Mouse (Mus musculus): ENCODE measurements around the gene Zfp169. TPM values are rescaled to one million over a fixed set of nuclear protein-coding genes. Genes with fewer than 3 reads are reported as not detected.

Zfp169 gene
- polyA plus RNA-seq (2015; fragmentation: Nextera tagmentation; extraction: Ambion mirVana) = 4.8 TPM in 2 replicates

GRCm38 (mm10) chr13:48513003-48513929 lies at the start of gene Zfp169, which contains the start of gene A830005F24Rik:
Gene Zfp169, minus strand, starts transcription at chr13:48513451.
Gene A830005F24Rik, plus strand, starts transcription at chr13:48513570.
- H3K9ac ChIP-seq = peak within 1 kb of the TSS; percentile 63
- ATAC-seq (ENCODE audit: insufficient number of reproducible peaks, low FRiP score, low TSS enrichment, low read depth) = peak; percentile 98
- H3K4me3 ChIP-seq = peak within 1 kb of the TSS; percentile 67
- H3K36me3 ChIP-seq = no peaks in the 10 kb centered on the region
- peaks cover 7% of the 10 kb centered on the region for H3K4me1 ChIP-seq
- H3K27me3 ChIP-seq = no peaks in the 10 kb centered on the region
- peak within 1 kb of the TSS; percentile 86 for H3K4me2 ChIP-seq
- H3K9me3 ChIP-seq = no peaks in the 10 kb centered on the region
- 0 out of 2 replicates have a peak within 1 kb of the TSS, but pooled peaks have one; percentile 33 for H3K27ac ChIP-seq
- 1% methylated on average over 34 of the region's 34 CpGs for WGBS

GRCm38 (mm10) chr13:48562336-48562735 lies 49.1 kb upstream of the Zfp169 start:
- no peak overlapping the region for H3K4me3 ChIP-seq
- WGBS = 77% methylated on average over 5 of the region's 5 CpGs
- H3K4me1 ChIP-seq = peaks cover 13% of the 10 kb centered on the region
- no peaks in the 10 kb centered on the region for H3K36me3 ChIP-seq
- no peak overlapping the region for H3K27ac ChIP-seq
- no peak overlapping the region for H3K4me2 ChIP-seq
- no peaks in the 10 kb centered on the region for H3K27me3 ChIP-seq
- no peak overlapping the region for H3K9ac ChIP-seq
- H3K9me3 ChIP-seq = no peaks in the 10 kb centered on the region
- ATAC-seq (ENCODE audit: insufficient number of reproducible peaks, low FRiP score, low TSS enrichment, low read depth) = no peak

DNA sequence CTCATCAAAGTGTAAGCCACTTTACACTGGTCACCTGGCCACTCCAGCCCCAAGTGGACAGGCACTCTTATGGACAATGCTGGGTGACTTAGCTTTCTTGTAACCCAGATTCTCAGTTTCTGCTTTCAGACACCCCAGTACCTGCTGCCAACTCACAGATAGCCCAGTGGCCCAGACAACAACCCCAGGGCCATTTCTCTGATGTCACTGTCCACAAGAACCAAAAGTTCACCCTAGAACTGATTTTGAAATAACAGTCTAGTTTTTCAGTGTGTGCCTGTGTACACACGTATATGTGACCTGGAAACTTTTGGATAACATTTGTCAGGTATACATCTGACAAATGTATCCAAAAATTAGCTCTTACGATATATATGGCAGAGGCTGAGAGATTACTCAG lies 48.2 kb upstream of the Zfp169 start:
- H3K27me3 ChIP-seq = no peaks in the 10 kb centered on the region
- H3K9ac ChIP-seq = no peak overlapping the region
- H3K36me3 ChIP-seq = no peaks in the 10 kb centered on the region
- H3K4me2 ChIP-seq = no peak overlapping the region
- 88% methylated on average over 2 of the region's 2 CpGs for WGBS
- no peak overlapping the region for H3K27ac ChIP-seq
- H3K4me1 ChIP-seq = peaks cover 11% of the 10 kb centered on the region
- no peaks in the 10 kb centered on the region for H3K9me3 ChIP-seq
- no peak for ATAC-seq (ENCODE audit: insufficient number of reproducible peaks, low FRiP score, low TSS enrichment, low read depth)
- no peak overlapping the region for H3K4me3 ChIP-seq

DNA sequence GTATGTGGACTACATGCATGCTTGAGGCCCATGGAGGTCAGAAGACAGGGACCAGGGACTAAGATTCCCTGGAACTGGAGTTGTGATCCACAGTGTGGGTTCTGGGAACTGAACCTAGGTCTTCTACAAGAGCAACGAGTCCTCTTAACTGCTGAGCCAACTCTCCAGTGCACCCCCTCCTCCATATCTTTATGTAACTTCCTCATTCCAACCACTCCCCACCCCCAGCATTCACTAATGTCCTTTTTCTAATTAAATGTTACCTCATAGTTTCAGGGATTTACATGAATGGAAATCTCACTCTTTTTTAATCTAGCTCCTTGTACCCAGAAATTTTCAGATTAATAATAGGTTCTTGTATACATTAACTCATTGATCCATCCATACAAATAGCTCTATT lies 42.7 kb upstream of the Zfp169 start:
- Histone ChIP-seq H3K4me2 (no peak overlapping the region), H3K4me1 (peaks cover 16% of the 10 kb centered on the region), H3K27me3 (no peaks in the 10 kb centered on the region), H3K4me3 (no peak overlapping the region), H3K9ac (no peak overlapping the region), H3K36me3 (no peaks in the 10 kb centered on the region), H3K27ac (no peak overlapping the region), H3K9me3 (no peaks in the 10 kb centered on the region)
- ATAC-seq (ENCODE audit: insufficient number of reproducible peaks, low FRiP score, low TSS enrichment, low read depth) = no peak
- 80% methylated on average over 1 of the region's 1 CpGs for WGBS

GRCm38 (mm10) chr13:48554552-48554951 lies 41.3 kb upstream of the Zfp169 start:
- no peak overlapping the region for H3K27ac ChIP-seq
- WGBS = 86% methylated on average over 1 of the region's 1 CpGs
- no peak overlapping the region for H3K9ac ChIP-seq
- ATAC-seq (ENCODE audit: insufficient number of reproducible peaks, low FRiP score, low TSS enrichment, low read depth) = no peak
- no peaks in the 10 kb centered on the region for H3K27me3 ChIP-seq
- H3K4me3 ChIP-seq = no peak overlapping the region
- peaks cover 16% of the 10 kb centered on the region for H3K4me1 ChIP-seq
- no peaks in the 10 kb centered on the region for H3K36me3 ChIP-seq
- no peaks in the 10 kb centered on the region for H3K9me3 ChIP-seq
- H3K4me2 ChIP-seq = no peak overlapping the region

DNA sequence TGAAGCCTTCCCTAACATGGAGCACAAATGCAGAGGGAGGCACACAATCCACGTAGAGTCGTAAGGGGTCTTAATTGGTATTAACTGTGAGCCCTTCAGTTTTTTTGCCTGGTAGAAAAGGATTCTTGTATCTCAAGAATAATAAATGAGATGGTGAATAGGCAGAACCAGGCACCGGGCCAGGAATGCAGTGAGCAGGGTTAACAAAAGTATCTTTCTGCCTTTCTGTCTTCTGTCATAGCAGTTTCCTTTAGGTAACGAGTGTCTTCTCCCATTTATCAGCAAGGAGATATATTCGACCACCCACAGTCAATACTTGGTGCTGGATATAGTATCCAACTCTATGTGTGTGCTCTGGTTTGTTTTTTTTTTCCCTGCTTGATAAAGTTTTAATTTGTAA lies 40.3 kb upstream of the Zfp169 start:
- Histone ChIP-seq H3K4me1 (peaks cover 16% of the 10 kb centered on the region), H3K27me3 (no peaks in the 10 kb centered on the region), H3K4me2 (no peak overlapping the region), H3K36me3 (no peaks in the 10 kb centered on the region), H3K27ac (no peak overlapping the region), H3K9ac (no peak overlapping the region), H3K9me3 (no peaks in the 10 kb centered on the region), H3K4me3 (no peak overlapping the region)
- ATAC-seq (ENCODE audit: insufficient number of reproducible peaks, low FRiP score, low TSS enrichment, low read depth) = no peak
- 77% methylated on average over 5 of the region's 5 CpGs for WGBS

- no peaks in the 10 kb centered on the region for H3K9me3 ChIP-seq
- peak overlapping the region; percentile 94 for H3K27ac ChIP-seq
- peak overlapping the region; percentile 35 for H3K4me2 ChIP-seq
- peaks cover 16% of the 10 kb centered on the region for H3K4me1 ChIP-seq
- no peaks in the 10 kb centered on the region for H3K27me3 ChIP-seq
- H3K4me3 ChIP-seq = peak overlapping the region; percentile 19
- WGBS = 36% methylated on average over 21 of the region's 21 CpGs
- no peaks in the 10 kb centered on the region for H3K36me3 ChIP-seq
- ATAC-seq (ENCODE audit: insufficient number of reproducible peaks, low FRiP score, low TSS enrichment, low read depth) = peak; percentile 93
- H3K9ac ChIP-seq = 0 out of 2 replicates have a peak overlapping the region, but pooled peaks have one; percentile 17
Observed at GRCm38 (mm10) chr13:48552181-48553090, 39.2 kb upstream of the Zfp169 start.

DNA sequence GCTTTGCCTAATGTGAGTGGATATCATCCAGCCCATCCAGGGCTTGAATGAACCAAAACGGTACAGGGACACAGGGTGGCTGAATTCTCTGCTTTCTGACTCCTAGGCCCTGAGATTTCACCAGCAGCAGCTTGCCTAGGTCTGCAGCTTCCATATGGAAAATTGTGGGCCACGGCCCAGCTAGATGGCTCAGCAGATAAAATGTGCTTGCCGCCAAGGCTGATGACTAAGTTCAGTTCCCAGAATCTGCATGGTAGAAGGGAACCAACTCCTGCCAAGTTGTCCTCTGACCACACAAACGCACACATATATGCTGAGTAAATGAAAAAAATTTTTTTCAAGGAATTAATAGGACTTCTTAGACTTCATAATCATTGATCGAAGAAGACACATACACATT lies 35.0 kb upstream of the Zfp169 start:
- no peak overlapping the region for H3K4me3 ChIP-seq
- ATAC-seq (ENCODE audit: insufficient number of reproducible peaks, low FRiP score, low TSS enrichment, low read depth) = no peak
- H3K4me2 ChIP-seq = no peak overlapping the region
- H3K4me1 ChIP-seq = peaks cover 30% of the 10 kb centered on the region
- no peaks in the 10 kb centered on the region for H3K36me3 ChIP-seq
- WGBS = 88% methylated on average over 5 of the region's 5 CpGs
- H3K27ac ChIP-seq = no peak overlapping the region
- H3K9me3 ChIP-seq = no peaks in the 10 kb centered on the region
- H3K27me3 ChIP-seq = no peaks in the 10 kb centered on the region
- H3K9ac ChIP-seq = no peak overlapping the region

DNA sequence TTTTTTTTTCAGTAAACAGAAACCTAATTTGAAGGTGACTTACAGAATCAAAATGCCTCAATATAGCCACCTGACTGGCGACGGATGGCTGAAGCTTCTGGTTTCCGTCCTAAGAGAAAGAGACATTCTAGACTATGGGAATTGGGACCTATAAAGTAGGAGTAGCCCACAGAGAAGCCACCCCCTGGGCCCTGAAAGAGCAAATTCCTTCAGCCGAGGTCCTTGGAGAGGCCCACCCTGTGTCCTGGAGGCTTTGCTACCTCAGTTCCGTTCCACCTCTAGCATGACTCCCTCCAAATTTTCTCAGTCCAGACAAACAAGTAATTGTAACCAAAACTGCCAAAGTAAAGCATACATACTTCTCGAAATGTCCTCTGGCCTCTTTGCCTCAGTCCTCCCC lies 34.4 kb upstream of the Zfp169 start:
- H3K4me3 ChIP-seq = no peak overlapping the region
- H3K27me3 ChIP-seq = no peaks in the 10 kb centered on the region
- no peaks in the 10 kb centered on the region for H3K36me3 ChIP-seq
- H3K27ac ChIP-seq = no peak overlapping the region
- no peaks in the 10 kb centered on the region for H3K9me3 ChIP-seq
- ATAC-seq (ENCODE audit: insufficient number of reproducible peaks, low FRiP score, low TSS enrichment, low read depth) = no peak
- WGBS = 93% methylated on average over 6 of the region's 6 CpGs
- peaks cover 28% of the 10 kb centered on the region for H3K4me1 ChIP-seq
- no peak overlapping the region for H3K4me2 ChIP-seq
- H3K9ac ChIP-seq = no peak overlapping the region

- Histone ChIP-seq H3K4me2 (peak overlapping the region; percentile 60), H3K9me3 (no peaks in the 10 kb centered on the region), H3K9ac (peak overlapping the region; percentile 98), H3K27ac (peak overlapping the region; percentile 100), H3K4me1 (peaks cover 21% of the 10 kb centered on the region), H3K27me3 (no peaks in the 10 kb centered on the region), H3K36me3 (no peaks in the 10 kb centered on the region), H3K4me3 (peak overlapping the region; percentile 92)
- ATAC-seq (ENCODE audit: insufficient number of reproducible peaks, low FRiP score, low TSS enrichment, low read depth) = peak; percentile 97
- under 1% methylated on average over 70 of the region's 72 CpGs for WGBS
Observed at GRCm38 (mm10) chr13:48546330-48546917, 33.2 kb upstream of the Zfp169 start.

DNA sequence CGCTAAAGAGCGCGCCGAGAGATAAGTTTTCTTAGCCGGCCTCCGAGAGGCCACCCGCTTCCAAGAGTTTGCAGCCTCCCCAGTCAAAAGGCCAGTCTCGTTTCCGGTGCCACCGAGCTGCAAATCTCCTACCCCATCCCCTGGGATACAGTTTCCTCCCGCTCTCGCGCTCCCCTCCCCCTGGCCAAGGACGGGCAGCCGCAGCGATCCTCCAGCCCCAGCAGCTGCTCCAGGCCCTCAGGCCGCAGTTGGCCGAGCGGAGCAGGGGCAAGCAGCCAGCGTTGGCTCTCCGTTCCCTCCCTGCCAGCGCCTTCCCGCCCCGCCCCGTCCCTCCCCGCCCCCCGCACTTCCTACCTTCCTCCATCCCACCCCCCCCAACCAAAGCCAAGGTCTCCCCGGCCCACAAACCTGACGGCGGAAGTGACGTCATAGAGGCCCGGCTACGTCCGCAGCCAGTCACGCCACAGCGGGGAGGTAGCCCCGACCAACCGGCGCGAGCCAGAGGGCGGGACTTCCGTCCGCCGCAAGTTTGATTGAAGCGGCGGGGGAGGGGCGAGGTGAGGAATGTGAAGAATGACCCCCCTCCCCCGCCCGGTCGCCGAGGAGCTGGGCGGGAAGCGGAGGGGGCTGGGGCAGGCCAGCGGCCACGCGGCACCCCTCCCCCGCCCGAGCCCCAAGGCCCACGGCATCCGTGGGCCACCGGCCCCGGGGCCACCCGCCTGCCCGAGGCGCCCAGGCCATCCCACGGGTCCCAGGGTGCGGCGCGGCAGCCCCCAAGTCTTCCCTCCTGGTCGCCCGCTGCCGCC lies 32.4 kb upstream of the Zfp169 start:
- Histone ChIP-seq H3K9me3 (no peaks in the 10 kb centered on the region), H3K36me3 (no peaks in the 10 kb centered on the region), H3K27me3 (no peaks in the 10 kb centered on the region), H3K9ac (peak overlapping the region; percentile 98), H3K27ac (peak overlapping the region; percentile 100), H3K4me2 (peak overlapping the region; percentile 52), H3K4me3 (peak overlapping the region; percentile 92), H3K4me1 (peaks cover 24% of the 10 kb centered on the region)
- under 1% methylated on average over 62 of the region's 72 CpGs for WGBS
- peak; percentile 89 for ATAC-seq (ENCODE audit: insufficient number of reproducible peaks, low FRiP score, low TSS enrichment, low read depth)
